Mouse (Mus musculus): ENCODE data around the gene Adat1. TPM values are rescaled to one million over a fixed set of nuclear protein-coding genes. Genes with fewer than 3 reads are reported as not detected.
"Not testable (repeated sequence)": the region's sequence is repeated elsewhere in the genome, so short reads cannot be mapped to it uniquely, and the experiment has no call there.

The Adat1 gene
- polyA plus RNA-seq, 1 experiment from 2014 or later: 7.5 TPM

DNA sequence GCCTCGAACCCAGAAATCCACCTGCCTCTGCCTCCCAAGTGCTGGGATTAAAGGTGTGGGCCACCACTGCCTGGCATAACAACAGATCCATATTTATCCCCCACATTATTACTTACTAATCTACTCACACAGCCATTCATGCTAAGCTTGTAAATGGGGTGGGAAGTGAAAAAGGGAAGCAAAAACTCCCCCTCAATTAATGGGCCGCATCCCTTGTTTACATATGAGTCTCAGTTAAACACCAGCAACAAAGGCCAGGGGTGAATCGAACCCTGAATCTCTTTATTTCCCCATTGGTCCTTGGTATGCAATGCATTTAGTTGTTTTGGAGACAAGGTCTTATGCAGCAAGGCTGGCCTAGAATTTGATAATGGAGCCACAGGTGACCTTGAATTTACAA is 41.3 kb downstream of the Adat1 start:
- H3K4me1 ChIP-seq (replicated peaks; ENCODE audit: control insufficient read depth, insufficient read depth, low read length): no peaks in the 10 kb centered on the region
- no peak overlapping the region for H3K4me3 ChIP-seq (ENCODE audit: low read length)
- H3K9me3 ChIP-seq (ENCODE audit: control insufficient read depth, low read length): no peaks in the 10 kb centered on the region
- H3K27me3 ChIP-seq (ENCODE audit: control insufficient read depth, insufficient read depth, low read depth, low read length): no peaks in the 10 kb centered on the region
- no peak overlapping the region for H3K9ac ChIP-seq (ENCODE audit: low read length)
- peaks cover 22% of the 10 kb centered on the region for H3K36me3 ChIP-seq (ENCODE audit: control insufficient read depth, insufficient read depth, low read length)
- no peak overlapping the region for H3K4me2 ChIP-seq (ENCODE audit: low read depth, low read length)
- ATAC-seq (ENCODE audit: low read depth): no peak
- no peak overlapping the region for H3K27ac ChIP-seq (ENCODE audit: low read length)
- WGBS: 80% methylated on average over 3 of the region's 3 CpGs

DNA sequence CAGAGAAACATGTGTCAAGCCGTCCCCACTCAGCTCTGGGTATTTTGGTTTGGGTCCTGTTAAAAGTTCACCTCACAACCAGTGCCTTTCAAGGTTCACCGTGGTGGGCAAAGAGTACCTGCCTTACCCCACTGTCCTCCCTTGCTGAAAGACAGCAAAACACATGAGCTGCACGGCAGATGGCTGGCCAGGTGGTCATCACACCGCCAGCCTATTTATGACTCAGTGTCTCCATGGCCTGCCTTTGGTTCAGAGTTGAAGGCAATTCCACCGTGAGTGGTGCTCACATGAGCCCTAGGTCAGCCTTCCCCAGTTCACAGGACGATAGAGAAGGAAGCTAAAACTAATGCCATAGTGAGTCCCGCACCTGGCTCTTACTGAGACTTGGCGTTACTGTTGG is 44.1 kb downstream of the Adat1 start:
- Histone ChIP-seq H3K4me1 (replicated peaks; ENCODE audit: control insufficient read depth, insufficient read depth, low read length) (no peaks in the 10 kb centered on the region), H3K27me3 (ENCODE audit: control insufficient read depth, insufficient read depth, low read depth, low read length) (no peaks in the 10 kb centered on the region), H3K9ac (ENCODE audit: low read length) (no peak overlapping the region), H3K27ac (ENCODE audit: low read length) (no peak overlapping the region), H3K36me3 (ENCODE audit: control insufficient read depth, insufficient read depth, low read length) (peaks cover 22% of the 10 kb centered on the region), H3K4me2 (ENCODE audit: low read depth, low read length) (no peak overlapping the region), H3K9me3 (ENCODE audit: control insufficient read depth, low read length) (no peaks in the 10 kb centered on the region), H3K4me3 (ENCODE audit: low read length) (no peak overlapping the region)
- ATAC-seq (ENCODE audit: low read depth): no peak
- WGBS: 86% methylated on average over 8 of the region's 8 CpGs

DNA sequence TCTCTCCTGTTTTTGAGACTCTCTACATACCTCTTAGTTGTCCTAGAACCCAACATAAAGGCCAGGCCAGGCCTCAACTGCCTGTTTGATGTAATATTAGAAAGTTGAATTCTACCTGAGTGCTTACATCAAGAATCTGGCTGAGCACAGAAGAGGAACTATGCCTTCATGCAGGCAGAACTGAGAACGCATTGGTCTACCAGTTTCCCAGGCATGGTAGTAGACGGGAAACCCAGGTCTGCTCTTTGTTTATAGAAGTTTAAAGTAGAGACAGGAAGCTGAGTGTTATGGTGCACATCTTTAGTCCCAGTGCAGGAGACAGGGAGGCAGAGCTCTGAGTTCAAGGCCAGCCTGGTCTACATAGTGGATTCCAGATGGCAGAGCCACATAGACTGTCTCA is 45.0 kb downstream of the Adat1 start:
- Histone ChIP-seq H3K4me2 (ENCODE audit: low read depth, low read length) (no peak overlapping the region), H3K27me3 (ENCODE audit: control insufficient read depth, insufficient read depth, low read depth, low read length) (no peaks in the 10 kb centered on the region), H3K9ac (ENCODE audit: low read length) (no peak overlapping the region), H3K9me3 (ENCODE audit: control insufficient read depth, low read length) (no peaks in the 10 kb centered on the region), H3K27ac (ENCODE audit: low read length) (no peak overlapping the region), H3K36me3 (ENCODE audit: control insufficient read depth, insufficient read depth, low read length) (peaks cover 22% of the 10 kb centered on the region), H3K4me1 (replicated peaks; ENCODE audit: control insufficient read depth, insufficient read depth, low read length) (no peaks in the 10 kb centered on the region), H3K4me3 (ENCODE audit: low read length) (no peak overlapping the region)
- 67% methylated on average over 2 of the region's 2 CpGs for WGBS
- ATAC-seq (ENCODE audit: low read depth): no peak

DNA sequence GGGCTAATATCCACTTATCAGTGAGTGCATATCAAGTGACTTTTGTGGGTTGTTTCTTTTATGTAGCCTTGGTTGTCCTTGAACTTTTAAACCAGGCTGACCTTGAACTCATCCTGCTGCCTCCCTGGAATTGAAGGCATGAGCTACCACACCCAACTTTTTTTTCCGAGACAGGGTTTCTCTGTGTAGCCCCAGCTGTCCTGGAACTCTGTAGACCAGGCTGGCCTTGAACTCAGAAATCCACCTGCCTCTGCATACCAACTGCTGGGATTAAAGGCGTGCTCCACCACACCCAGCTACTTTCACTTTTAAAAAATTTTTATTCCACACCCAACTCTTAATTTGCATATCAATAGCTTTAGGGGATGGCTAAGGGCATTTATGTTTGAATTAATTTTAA is 48.6 kb downstream of the Adat1 start:
- Histone ChIP-seq H3K4me3 (ENCODE audit: low read length) (no peak overlapping the region), H3K36me3 (ENCODE audit: control insufficient read depth, insufficient read depth, low read length) (peaks cover 19% of the 10 kb centered on the region), H3K4me1 (replicated peaks; ENCODE audit: control insufficient read depth, insufficient read depth, low read length) (peaks cover 14% of the 10 kb centered on the region), H3K27ac (ENCODE audit: low read length) (no peak overlapping the region), H3K27me3 (ENCODE audit: control insufficient read depth, insufficient read depth, low read depth, low read length) (no peaks in the 10 kb centered on the region), H3K9me3 (ENCODE audit: control insufficient read depth, low read length) (peaks cover 1% of the 10 kb centered on the region; the same call in 1 of the 2 replicates), H3K4me2 (ENCODE audit: low read depth, low read length) (no peak overlapping the region), H3K9ac (ENCODE audit: low read length) (no peak overlapping the region)
- no peak for ATAC-seq (ENCODE audit: low read depth)
- 82% methylated on average over 2 of the region's 2 CpGs for WGBS

DNA sequence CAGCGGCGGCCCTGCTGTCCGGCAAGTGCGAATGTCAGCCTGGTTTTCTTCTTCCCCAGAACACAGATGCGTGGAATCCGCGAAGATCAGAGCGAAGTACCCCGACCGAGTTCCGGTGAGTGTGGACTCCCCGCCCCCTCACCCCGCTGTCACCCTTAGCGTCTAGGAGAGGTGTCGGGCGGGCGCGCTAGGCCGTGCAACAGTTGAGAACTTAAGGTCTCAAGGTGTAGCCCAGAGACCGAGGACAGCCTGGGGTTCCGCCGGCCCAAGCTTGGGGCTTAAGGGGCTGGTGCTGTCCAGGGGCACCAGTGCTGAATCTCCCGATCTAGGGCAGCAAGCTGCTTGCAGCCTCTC is 51.0 kb downstream of the Adat1 start:
- WGBS: 1% methylated on average over 23 of the region's 23 CpGs
- Histone ChIP-seq H3K9ac (ENCODE audit: low read length) (peak overlapping the region; percentile 69), H3K27ac (ENCODE audit: low read length) (peak overlapping the region; percentile 62), H3K4me2 (ENCODE audit: low read depth, low read length) (peak overlapping the region; percentile 89), H3K4me1 (replicated peaks; ENCODE audit: control insufficient read depth, insufficient read depth, low read length) (peaks cover 14% of the 10 kb centered on the region), H3K4me3 (ENCODE audit: low read length) (peak overlapping the region; percentile 64), H3K36me3 (ENCODE audit: control insufficient read depth, insufficient read depth, low read length) (peaks cover 11% of the 10 kb centered on the region), H3K9me3 (ENCODE audit: control insufficient read depth, low read length) (peaks cover 2% of the 10 kb centered on the region; the same call in 1 of the 2 replicates), H3K27me3 (ENCODE audit: control insufficient read depth, insufficient read depth, low read depth, low read length) (no peaks in the 10 kb centered on the region)
- ATAC-seq (ENCODE audit: low read depth): peak; percentile 55

DNA sequence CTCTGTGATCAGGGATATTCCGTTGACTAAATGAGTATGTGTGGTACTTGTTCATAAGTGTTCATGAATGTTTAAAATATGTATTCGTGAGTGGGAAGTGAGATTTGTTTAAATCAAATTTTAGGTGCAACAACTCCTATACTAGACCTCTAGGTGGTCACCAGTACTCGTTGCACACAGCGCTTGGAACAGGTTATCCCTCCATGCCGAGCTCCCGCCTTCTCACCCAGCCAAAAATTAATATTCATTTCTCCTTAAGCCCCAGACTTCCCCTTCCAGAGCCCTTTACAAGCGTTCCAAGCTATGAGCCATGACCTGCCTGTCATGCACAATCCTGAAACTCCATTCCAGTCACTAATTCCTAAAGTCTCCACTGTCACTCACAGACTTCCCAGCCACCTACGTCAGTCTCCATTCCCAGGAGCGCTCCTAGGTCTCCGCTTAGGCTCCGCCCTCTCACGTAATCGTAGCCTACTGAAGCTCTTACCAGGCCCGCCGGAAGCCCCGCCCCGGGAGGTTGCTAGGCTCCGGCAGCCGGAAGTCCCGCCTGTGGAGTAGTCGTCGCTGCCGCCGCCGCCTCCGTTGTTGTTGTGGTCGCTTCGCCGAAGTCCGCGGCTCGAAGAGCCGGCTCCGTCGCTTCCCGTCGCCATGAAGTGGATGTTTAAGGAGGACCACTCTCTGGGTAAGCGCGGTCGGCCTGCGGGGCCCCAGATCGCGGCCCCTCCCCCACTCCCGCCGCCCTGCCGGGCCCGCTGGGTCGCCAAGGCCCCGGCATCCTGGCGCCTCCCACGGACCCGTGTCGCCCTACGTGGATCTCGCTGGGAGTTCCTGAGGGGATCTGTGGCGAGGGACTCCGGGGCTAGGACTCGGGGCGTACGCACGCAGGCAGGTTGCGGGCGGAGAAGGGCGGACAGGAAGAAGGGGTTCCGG is 51.7 kb downstream of the Adat1 start, which contains the start of gene Gabarapl2:
Gene Gabarapl2, plus strand, starts transcription at position 533 of the 930 bp plus-strand sequence.
- Histone ChIP-seq H3K4me1 (replicated peaks; ENCODE audit: control insufficient read depth, insufficient read depth, low read length) (peaks cover 14% of the 10 kb centered on the region), H3K9me3 (ENCODE audit: control insufficient read depth, low read length) (peaks cover 2% of the 10 kb centered on the region; the same call in 1 of the 2 replicates), H3K27ac (ENCODE audit: low read length) (peak within 1 kb of the TSS; percentile 75), H3K9ac (ENCODE audit: low read length) (peak within 1 kb of the TSS; percentile 69), H3K27me3 (ENCODE audit: control insufficient read depth, insufficient read depth, low read depth, low read length) (no peaks in the 10 kb centered on the region), H3K4me2 (ENCODE audit: low read depth, low read length) (peak within 1 kb of the TSS; percentile 89), H3K4me3 (ENCODE audit: low read length) (peak within 1 kb of the TSS; percentile 64), H3K36me3 (ENCODE audit: control insufficient read depth, insufficient read depth, low read length) (peaks cover 11% of the 10 kb centered on the region)
- peak; percentile 99 for ATAC-seq (ENCODE audit: low read depth)
- WGBS: under 1% methylated on average over 65 of the region's 65 CpGs

DNA sequence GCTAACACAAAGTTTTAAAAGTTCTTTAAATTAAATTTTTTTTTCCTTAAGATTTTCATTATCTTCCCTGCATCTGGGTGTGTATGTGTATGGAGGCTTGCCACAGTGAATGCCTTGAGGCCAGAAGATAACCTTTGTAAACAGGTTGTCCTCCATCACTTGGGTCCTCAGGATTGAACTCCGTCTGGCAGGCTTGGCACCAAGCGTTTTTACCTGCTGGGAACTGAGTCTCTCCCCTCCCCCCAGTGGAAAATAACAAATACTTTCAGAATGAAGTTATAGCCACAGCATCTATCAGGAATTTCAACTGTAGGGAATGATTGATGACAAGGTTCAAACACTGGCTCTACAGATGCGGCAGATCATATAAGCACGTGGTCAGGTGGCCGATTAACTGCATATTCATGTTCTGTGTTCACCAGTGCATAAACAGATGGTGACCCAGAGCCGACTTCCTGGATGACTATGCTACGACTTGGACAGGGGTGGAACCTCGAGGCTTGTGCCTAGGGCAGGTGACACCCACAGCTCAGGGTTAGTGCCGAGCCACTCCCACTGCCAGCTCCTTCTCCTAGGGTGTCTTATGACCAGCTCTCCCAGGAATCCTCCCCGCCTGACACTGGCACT is 52.5 kb downstream of the Adat1 start:
- Histone ChIP-seq H3K4me1 (replicated peaks; ENCODE audit: control insufficient read depth, insufficient read depth, low read length) (peaks cover 14% of the 10 kb centered on the region), H3K9me3 (ENCODE audit: control insufficient read depth, low read length) (peaks cover 2% of the 10 kb centered on the region; the same call in 1 of the 2 replicates), H3K4me2 (ENCODE audit: low read depth, low read length) (peak overlapping the region; percentile 89), H3K27ac (ENCODE audit: low read length) (peak overlapping the region; percentile 75), H3K27me3 (ENCODE audit: control insufficient read depth, insufficient read depth, low read depth, low read length) (no peaks in the 10 kb centered on the region), H3K9ac (ENCODE audit: low read length) (peak overlapping the region; percentile 58), H3K4me3 (ENCODE audit: low read length) (peak overlapping the region; percentile 64), H3K36me3 (ENCODE audit: control insufficient read depth, insufficient read depth, low read length) (peaks cover 7% of the 10 kb centered on the region)
- peak; percentile 60 for ATAC-seq (ENCODE audit: low read depth)
- 4% methylated on average over 10 of the region's 10 CpGs for WGBS

DNA sequence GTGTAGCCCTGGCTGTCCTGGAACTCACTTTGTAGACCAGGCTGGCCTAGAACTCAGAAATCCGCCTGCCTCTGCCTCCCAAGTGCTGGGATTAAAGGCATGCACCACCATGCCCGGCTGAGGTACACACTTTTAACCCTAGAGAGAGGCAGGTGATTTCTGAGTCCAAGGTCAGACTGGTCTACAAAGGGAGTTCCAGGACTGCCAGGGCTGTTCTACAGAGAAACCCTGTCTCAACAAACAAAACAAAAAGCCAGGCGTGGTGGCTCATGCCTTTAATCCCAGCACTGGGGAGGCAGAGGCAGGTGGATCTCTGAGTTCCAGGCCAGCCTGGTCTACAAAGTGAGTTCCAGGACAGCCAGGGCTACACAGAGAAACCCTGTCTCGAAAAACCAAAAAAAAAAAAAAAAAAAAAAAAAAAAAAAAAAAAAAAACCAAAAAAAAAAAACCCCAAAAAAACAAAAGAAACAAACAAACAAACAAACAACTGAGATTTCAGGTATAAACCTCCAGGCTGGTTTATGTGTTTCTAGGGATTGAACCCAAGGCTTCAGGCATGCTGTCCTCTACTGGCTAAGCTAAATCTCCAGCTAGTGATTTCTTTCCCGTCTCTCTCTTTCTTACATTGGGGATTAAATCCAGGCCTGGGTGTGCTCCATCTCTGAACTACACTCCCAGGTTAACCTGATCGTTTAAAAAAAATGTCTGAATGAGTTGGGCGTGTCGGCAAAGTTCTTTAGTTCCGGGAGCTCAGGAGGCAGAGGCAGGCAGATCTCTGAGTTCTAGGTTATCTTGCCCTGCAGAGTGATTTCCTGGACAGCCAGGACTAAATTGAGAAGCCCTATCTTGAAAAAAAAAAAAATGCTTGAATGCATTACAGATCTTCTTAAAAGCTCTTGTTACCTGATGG is 53.8 kb downstream of the Adat1 start:
- not testable (repeated sequence) for H3K9me3 ChIP-seq (ENCODE audit: control insufficient read depth, low read length); H3K27me3 ChIP-seq (ENCODE audit: control insufficient read depth, insufficient read depth, low read depth, low read length); H3K9ac ChIP-seq (ENCODE audit: low read length); H3K27ac ChIP-seq (ENCODE audit: low read length); H3K4me2 ChIP-seq (ENCODE audit: low read depth, low read length); H3K4me3 ChIP-seq (ENCODE audit: low read length); H3K36me3 ChIP-seq (ENCODE audit: control insufficient read depth, insufficient read depth, low read length); ATAC-seq (ENCODE audit: low read depth)
- peaks cover 14% of the 10 kb centered on the region for H3K4me1 ChIP-seq (replicated peaks; ENCODE audit: control insufficient read depth, insufficient read depth, low read length)
- WGBS: 87% methylated on average over 8 of the region's 9 CpGs
